Mouse (Mus musculus): Measurements from ENCODE around the gene Hpf1. TPM values are rescaled to one million over a fixed set of nuclear protein-coding genes. Genes with fewer than 3 reads are reported as not detected.

Gene Hpf1
- 91.6 and 96.3 TPM in 2 replicates for polyA plus RNA-seq (2014; fragmentation: Nextera tagmentation; extraction: Ambion mirVana)

DNA sequence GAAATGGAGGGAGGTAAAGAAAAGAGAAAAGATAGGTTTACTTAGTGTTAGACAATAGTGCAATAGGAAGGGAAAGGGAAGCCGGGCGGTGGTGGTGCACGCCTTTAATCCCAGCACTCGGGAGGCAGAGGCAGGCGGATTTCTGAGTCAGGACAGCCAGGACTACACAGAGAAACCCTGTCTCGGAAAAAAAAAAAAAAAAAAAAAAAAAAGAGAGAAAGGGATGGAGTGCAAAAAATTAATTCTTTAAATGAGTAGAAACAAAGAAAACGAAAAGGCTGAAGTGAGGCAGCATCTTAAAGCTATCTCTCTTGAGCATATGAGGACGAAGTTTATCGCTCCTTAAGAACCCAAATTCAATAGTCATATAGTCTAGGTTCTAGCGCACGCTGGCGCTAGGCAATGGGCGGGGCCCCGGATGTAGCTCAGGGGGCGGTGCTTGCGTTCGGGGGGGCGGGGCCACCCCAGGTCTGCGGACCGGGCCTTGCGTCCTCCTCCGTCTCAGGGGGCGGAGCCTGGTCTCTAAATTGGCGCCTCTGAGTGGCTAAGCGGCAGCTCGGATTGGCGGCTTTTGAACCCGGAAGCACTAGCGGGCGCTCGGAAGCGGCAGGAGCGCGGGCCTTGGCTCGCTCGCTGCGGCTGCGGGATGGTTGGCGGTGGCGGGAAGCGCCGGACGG lies at the start of gene Hpf1:
TSS of gene Hpf1 (plus strand) at position 576 of the 677 bp plus-strand sequence.
- 6% methylated on average over 43 of the region's 43 CpGs for WGBS
- peak within 1 kb of the TSS; percentile 80 for H3K9ac ChIP-seq

DNA sequence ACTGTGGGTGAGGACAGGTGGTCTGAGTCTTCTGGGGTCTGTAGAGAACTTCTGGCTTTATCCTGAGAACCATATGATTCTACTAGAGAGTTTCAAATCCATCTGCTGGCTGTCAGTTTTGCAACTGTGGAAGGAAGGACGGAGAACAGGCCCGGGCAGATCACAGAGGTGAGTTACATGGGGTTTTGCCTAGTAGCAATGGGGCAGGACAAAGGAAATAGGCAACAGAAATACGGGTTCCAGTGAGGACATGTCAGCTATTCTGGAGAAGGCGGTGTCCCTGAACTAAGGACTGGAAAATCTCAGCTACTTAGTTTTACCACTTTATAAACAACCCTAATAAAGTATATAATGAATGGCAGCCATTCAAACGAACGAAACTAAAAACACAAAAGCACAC lies 47.8 kb upstream of the Hpf1 start:
- WGBS = 89% methylated on average over 6 of the region's 6 CpGs
- no peak for ATAC-seq (ENCODE audit: low FRiP score)
- H3K4me2 ChIP-seq (replicated peaks) = no peak overlapping the region
- no peaks in the 10 kb centered on the region for H3K4me1 ChIP-seq (replicated peaks; ENCODE audit: control insufficient read depth, insufficient read depth, low read length)
- no peak overlapping the region for H3K9ac ChIP-seq
- H3K27me3 ChIP-seq (ENCODE audit: control insufficient read depth, insufficient read depth, low read length) = no peaks in the 10 kb centered on the region
- no peaks in the 10 kb centered on the region for H3K9me3 ChIP-seq (ENCODE audit: control insufficient read depth, low read length)
- H3K4me3 ChIP-seq (replicated peaks; ENCODE audit: low read length) = no peak overlapping the region
- DNase-seq (ENCODE audit: low spot score) = no peak
- H3K36me3 ChIP-seq (replicated peaks; ENCODE audit: control insufficient read depth, insufficient read depth) = no peaks in the 10 kb centered on the region
- H3K27ac ChIP-seq = no peak overlapping the region

More for the DNA sequence above, at the start of gene Hpf1:
- Histone ChIP-seq H3K9me3 (ENCODE audit: control insufficient read depth, low read length) (no peaks in the 10 kb centered on the region), H3K27ac (peak within 1 kb of the TSS; percentile 65; the same call in 1 of the 2 replicates), H3K27me3 (ENCODE audit: control insufficient read depth, insufficient read depth, low read length) (no peaks in the 10 kb centered on the region), H3K4me1 (replicated peaks; ENCODE audit: control insufficient read depth, insufficient read depth, low read length) (peaks cover 14% of the 10 kb centered on the region), H3K36me3 (replicated peaks; ENCODE audit: control insufficient read depth, insufficient read depth) (peaks cover 3% of the 10 kb centered on the region; the same call in 1 of the 2 replicates), H3K4me2 (replicated peaks) (peak within 1 kb of the TSS; percentile 83), H3K4me3 (replicated peaks; ENCODE audit: low read length) (peak within 1 kb of the TSS; percentile 74)
- ATAC-seq (ENCODE audit: low FRiP score) = peak; percentile 99
- peak; percentile 97 for DNase-seq (ENCODE audit: low spot score)

DNA sequence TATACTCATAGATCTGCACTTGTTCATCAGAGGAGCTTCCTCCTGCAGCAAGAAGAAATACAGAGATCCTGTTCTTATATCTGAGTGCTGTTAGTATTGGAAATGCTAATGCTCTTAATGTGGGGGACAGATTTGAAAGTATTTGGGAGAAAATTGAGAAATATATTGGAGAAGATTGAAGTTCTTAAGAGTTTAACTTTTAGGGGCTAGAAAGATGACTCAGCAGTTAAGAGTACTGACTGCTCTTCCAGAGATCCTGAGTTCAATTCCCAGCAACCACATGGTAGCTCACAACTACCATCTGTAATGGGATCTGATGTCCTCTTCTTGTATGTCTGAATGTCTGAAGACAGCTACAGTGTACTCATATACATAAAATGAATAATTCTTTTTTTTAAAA lies 32.7 kb upstream of the Hpf1 start:
- ATAC-seq (ENCODE audit: low FRiP score) = no peak
- H3K4me3 ChIP-seq (replicated peaks; ENCODE audit: low read length) = no peak overlapping the region
- H3K27ac ChIP-seq = no peak overlapping the region
- no peak overlapping the region for H3K9ac ChIP-seq
- H3K4me1 ChIP-seq (replicated peaks; ENCODE audit: control insufficient read depth, insufficient read depth, low read length) = no peaks in the 10 kb centered on the region
- DNase-seq (ENCODE audit: low spot score) = no peak
- no peaks in the 10 kb centered on the region for H3K36me3 ChIP-seq (replicated peaks; ENCODE audit: control insufficient read depth, insufficient read depth)
- no peak overlapping the region for H3K4me2 ChIP-seq (replicated peaks)
- no peaks in the 10 kb centered on the region for H3K9me3 ChIP-seq (ENCODE audit: control insufficient read depth, low read length)
- no peaks in the 10 kb centered on the region for H3K27me3 ChIP-seq (ENCODE audit: control insufficient read depth, insufficient read depth, low read length)

DNA sequence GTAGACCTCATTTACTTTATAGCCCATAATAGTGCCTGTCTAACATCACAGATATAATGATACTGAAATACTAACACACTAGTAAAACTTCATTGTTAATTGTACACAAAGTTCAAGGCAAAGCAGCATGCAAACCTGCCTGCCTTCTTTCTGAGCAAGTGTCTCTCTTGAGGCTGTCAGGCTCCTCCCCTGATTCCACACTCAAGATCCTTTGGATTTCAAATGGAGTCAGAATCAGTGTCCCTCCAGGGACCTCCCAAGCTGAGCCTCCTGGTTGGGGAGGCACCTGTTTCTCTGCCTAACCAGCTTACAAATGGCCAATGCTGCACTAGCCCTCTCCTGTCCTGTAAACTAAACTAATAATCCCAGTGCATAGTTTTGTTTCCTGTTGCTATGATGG lies 32.1 kb upstream of the Hpf1 start:
- Histone ChIP-seq H3K9ac (no peak overlapping the region), H3K4me1 (replicated peaks; ENCODE audit: control insufficient read depth, insufficient read depth, low read length) (no peaks in the 10 kb centered on the region), H3K27ac (no peak overlapping the region), H3K9me3 (ENCODE audit: control insufficient read depth, low read length) (no peaks in the 10 kb centered on the region), H3K36me3 (replicated peaks; ENCODE audit: control insufficient read depth, insufficient read depth) (no peaks in the 10 kb centered on the region), H3K4me2 (replicated peaks) (no peak overlapping the region), H3K27me3 (ENCODE audit: control insufficient read depth, insufficient read depth, low read length) (no peaks in the 10 kb centered on the region), H3K4me3 (replicated peaks; ENCODE audit: low read length) (no peak overlapping the region)
- DNase-seq (ENCODE audit: low spot score) = no peak
- ATAC-seq (ENCODE audit: low FRiP score) = no peak

DNA sequence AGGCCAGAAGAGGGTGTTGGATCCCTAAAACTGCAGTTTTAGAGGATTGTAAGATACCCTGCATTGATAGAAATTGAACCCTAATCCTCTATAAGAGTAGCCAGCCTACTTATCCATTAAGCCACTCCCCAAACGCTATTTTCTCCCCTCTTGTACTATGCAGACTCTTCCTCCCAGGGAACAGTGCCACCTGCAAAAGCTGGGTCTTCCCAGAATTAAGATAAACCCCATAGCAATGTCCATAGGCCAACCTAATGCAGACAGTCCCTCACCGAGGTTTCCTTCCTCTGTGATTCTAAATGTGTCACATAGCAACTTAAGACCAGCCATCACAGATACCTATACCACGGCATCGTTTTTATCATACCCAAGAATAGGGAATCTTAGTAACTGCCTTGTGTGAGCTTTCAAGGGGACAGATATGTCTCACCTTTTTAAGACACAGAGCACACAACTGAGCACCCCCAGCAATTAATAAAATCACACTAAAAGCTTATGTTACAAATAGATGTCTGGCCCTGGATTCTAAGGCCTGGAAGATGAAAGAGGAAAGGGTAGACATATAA lies 31.2 kb upstream of the Hpf1 start:
- Histone ChIP-seq H3K27ac (no peak overlapping the region), H3K27me3 (ENCODE audit: control insufficient read depth, insufficient read depth, low read length) (no peaks in the 10 kb centered on the region), H3K36me3 (replicated peaks; ENCODE audit: control insufficient read depth, insufficient read depth) (no peaks in the 10 kb centered on the region), H3K4me1 (replicated peaks; ENCODE audit: control insufficient read depth, insufficient read depth, low read length) (no peaks in the 10 kb centered on the region), H3K9ac (no peak overlapping the region), H3K4me3 (replicated peaks; ENCODE audit: low read length) (no peak overlapping the region), H3K9me3 (ENCODE audit: control insufficient read depth, low read length) (no peaks in the 10 kb centered on the region), H3K4me2 (replicated peaks) (no peak overlapping the region)
- 78% methylated on average over 4 of the region's 4 CpGs for WGBS
- no peak for DNase-seq (ENCODE audit: low spot score)
- no peak for ATAC-seq (ENCODE audit: low FRiP score)

DNA sequence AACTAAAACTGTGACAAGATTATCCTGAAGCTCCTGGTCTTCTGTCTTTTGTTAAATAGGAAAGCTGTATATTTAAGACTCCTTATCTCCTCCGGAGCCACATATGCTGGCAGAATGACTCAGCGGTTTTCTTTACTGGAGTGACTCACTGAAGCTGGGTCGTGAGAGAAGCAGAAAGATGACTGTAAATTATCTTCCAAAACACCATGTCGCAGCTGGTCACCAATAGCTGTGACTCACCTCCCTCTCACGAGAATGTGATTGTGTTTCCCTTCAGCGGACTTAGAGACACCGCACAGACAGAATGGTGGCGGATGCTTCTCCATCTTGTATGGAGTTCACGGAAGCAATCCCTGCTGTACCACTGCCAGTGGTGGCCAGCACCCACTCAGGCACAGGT lies 30.6 kb upstream of the Hpf1 start:
- H3K4me2 ChIP-seq (replicated peaks) = no peak overlapping the region
- no peaks in the 10 kb centered on the region for H3K27me3 ChIP-seq (ENCODE audit: control insufficient read depth, insufficient read depth, low read length)
- WGBS = 83% methylated on average over 9 of the region's 9 CpGs
- no peak overlapping the region for H3K4me3 ChIP-seq (replicated peaks; ENCODE audit: low read length)
- H3K27ac ChIP-seq = no peak overlapping the region
- no peaks in the 10 kb centered on the region for H3K4me1 ChIP-seq (replicated peaks; ENCODE audit: control insufficient read depth, insufficient read depth, low read length)
- no peaks in the 10 kb centered on the region for H3K36me3 ChIP-seq (replicated peaks; ENCODE audit: control insufficient read depth, insufficient read depth)
- DNase-seq (ENCODE audit: low spot score) (no peak), ATAC-seq (ENCODE audit: low FRiP score) (no peak)
- H3K9ac ChIP-seq = no peak overlapping the region
- no peaks in the 10 kb centered on the region for H3K9me3 ChIP-seq (ENCODE audit: control insufficient read depth, low read length)

DNA sequence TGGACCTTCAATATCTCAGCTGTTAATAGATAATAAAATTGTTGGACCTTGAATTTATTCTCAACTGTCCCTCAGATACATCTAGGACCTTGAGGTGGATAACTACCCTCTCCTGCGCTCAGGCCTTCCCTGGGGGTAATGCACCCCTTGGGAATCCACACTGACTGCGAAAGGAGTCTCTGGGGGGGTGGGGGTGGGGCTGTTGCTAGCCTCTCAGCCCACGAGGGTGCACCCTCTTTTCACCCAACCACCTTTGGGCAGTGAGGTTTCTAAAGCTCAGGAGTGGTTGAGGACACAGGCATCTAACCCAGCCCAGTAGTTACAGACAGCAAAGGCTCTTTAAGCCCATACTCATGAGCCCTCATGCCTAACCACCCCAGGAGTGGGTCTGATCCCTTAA lies 29.5 kb upstream of the Hpf1 start:
- Histone ChIP-seq H3K4me1 (replicated peaks; ENCODE audit: control insufficient read depth, insufficient read depth, low read length) (no peaks in the 10 kb centered on the region), H3K4me3 (replicated peaks; ENCODE audit: low read length) (no peak overlapping the region), H3K9me3 (ENCODE audit: control insufficient read depth, low read length) (no peaks in the 10 kb centered on the region), H3K27ac (no peak overlapping the region), H3K9ac (no peak overlapping the region), H3K4me2 (replicated peaks) (no peak overlapping the region), H3K27me3 (ENCODE audit: control insufficient read depth, insufficient read depth, low read length) (no peaks in the 10 kb centered on the region), H3K36me3 (replicated peaks; ENCODE audit: control insufficient read depth, insufficient read depth) (no peaks in the 10 kb centered on the region)
- WGBS = 64% methylated on average over 3 of the region's 3 CpGs
- DNase-seq (ENCODE audit: low spot score) (no peak), ATAC-seq (ENCODE audit: low FRiP score) (no peak)

DNA sequence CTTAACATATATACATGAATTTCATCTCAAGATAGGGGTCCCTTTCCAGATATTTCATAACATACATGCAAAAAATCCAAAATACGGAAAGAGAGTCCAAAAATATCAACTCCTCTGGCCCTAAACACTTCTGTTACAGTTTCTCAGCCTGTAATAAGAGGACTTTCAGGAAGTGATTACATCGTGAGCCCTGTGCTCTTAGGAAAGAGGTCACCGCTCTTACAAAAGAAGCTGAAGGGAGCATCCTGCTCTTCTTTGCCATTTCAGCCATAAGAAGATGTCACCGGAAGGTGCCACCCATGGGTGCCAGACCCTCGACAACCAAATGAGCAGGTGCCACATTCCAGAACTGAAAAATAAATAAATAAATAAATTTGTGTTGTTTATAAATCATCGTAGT lies 28.4 kb upstream of the Hpf1 start:
- Histone ChIP-seq H3K36me3 (replicated peaks; ENCODE audit: control insufficient read depth, insufficient read depth) (no peaks in the 10 kb centered on the region), H3K27me3 (ENCODE audit: control insufficient read depth, insufficient read depth, low read length) (no peaks in the 10 kb centered on the region), H3K4me1 (replicated peaks; ENCODE audit: control insufficient read depth, insufficient read depth, low read length) (no peaks in the 10 kb centered on the region), H3K4me2 (replicated peaks) (no peak overlapping the region), H3K27ac (no peak overlapping the region), H3K9ac (no peak overlapping the region), H3K9me3 (ENCODE audit: control insufficient read depth, low read length) (no peaks in the 10 kb centered on the region), H3K4me3 (replicated peaks; ENCODE audit: low read length) (no peak overlapping the region)
- no peak for DNase-seq (ENCODE audit: low spot score)
- ATAC-seq (ENCODE audit: low FRiP score) = no peak
- WGBS = 90% methylated on average over 6 of the region's 6 CpGs

DNA sequence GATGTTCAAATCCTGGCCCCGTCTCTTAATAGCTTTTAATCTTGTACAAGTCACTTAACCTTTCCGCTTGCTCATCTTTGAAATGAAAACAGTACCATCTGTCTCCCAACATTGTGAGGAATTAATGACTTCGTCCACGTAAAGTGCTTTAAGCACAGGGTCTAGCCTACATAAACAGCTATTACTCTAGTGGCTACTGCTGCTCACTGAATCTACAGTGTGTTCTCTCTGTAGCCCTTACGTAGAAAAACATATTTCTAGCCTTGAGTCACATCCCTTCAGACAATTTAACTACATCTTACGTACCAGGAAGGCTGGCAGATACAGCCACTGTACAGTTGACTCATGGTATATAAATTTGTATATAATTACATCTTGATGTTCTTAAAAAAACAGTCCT lies 25.3 kb upstream of the Hpf1 start:
- 68% methylated on average over 6 of the region's 6 CpGs for WGBS
- DNase-seq (ENCODE audit: low spot score) = no peak

More for the DNA sequence above, 25.3 kb upstream of the Hpf1 start:
- Histone ChIP-seq H3K4me1 (replicated peaks; ENCODE audit: control insufficient read depth, insufficient read depth, low read length) (no peaks in the 10 kb centered on the region), H3K9ac (no peak overlapping the region), H3K36me3 (replicated peaks; ENCODE audit: control insufficient read depth, insufficient read depth) (no peaks in the 10 kb centered on the region), H3K27me3 (ENCODE audit: control insufficient read depth, insufficient read depth, low read length) (no peaks in the 10 kb centered on the region), H3K4me2 (replicated peaks) (no peak overlapping the region), H3K4me3 (replicated peaks; ENCODE audit: low read length) (no peak overlapping the region), H3K9me3 (ENCODE audit: control insufficient read depth, low read length) (no peaks in the 10 kb centered on the region), H3K27ac (no peak overlapping the region)
- no peak for ATAC-seq (ENCODE audit: low FRiP score)
